Mouse (Mus musculus) layer of hippocampus, adult 8-10 months (tissue): Measurements from ENCODE around the gene Flvcr1. TPM values are rescaled to one million over a fixed set of nuclear protein-coding genes. Genes with fewer than 3 reads are reported as not detected.

Source experiments
- DNase-seq, 2 experiments: peaks; one replicate each; pipeline ENCODE4 v3.0.0; 2022; ENCODE audit warnings: low spot score in 2 of 2
- total RNA-seq, 4 experiments: library from RNA; stranded (reverse); gene quantifications; 2 replicates each; pipeline ENCODE4 v1.2.4; 2022

Gene Flvcr1
- 10 to 100 TPM; 16.8 to 20.0 (median 18.8) TPM for total RNA-seq

DNA sequence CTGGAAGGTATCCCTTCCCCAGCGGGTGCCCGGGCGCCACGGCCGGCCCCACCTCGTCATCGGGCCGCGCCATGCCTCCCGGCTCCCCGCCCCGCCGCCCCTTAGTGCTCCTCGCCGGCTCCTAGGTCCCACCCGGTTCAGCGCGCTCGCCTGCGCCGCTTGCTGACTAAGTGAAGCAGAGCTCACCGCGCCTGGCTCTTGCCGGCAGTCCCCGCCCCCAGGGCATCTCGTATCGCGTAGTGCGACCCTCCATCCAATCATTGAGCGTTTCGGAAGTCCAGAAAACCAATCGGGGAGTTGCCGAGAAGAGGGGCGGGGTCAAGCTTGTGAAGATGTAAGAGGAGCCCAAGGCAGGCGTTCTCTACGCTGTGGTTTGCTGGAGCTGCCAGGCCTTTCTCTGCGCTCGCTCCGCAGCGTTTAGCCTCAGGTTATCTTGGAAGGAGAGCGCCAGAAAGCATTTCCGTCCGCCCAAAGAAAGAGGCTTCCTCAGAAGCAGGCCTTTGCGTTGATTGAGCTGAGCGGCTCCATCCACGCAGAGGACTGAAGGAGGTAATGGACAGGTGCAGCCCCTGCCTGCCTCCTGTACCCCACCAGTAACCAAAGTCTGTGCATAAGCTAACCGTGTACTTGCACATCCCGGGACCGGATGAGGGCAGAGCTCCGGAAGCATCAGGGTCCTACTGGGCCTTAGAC is at the start of gene Flvcr1:
Gene Flvcr1, minus strand, starts transcription at position 138 of the 693 bp plus-strand sequence.
- peak; percentile 98 to 99 for DNase-seq

DNA sequence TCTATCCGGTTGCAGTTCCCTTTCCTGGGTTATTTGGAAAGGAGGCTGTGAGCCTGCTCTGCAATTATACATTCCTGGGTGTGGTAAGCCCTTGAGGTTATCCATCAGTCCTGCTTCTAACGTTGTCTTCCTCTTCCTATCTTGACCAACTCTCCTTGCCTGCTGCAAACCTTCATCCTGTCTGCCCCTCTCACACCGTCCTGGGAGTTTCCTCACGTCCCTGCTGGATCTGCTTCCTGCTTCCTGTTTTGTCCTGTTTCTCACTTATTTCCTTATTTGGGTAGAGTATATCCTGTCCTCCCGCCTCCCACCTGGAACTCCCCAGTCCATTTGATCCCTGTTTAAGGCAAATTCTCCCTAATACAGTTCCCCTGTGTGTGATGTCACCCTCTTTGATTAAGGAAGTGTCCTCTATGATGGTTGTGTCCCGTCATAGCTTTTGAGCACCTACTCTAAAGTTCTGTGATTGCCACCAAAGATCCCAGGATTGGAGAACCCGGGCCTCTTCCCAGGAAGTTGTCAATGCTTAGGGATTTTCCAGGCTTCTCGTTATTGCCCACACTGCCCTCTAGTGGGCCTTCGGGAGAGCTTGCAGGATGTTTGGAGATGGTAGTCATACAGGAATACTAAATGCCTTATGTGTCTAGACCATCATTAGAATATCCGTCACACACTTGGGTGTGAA is 49.4 kb upstream of the Flvcr1 start:
- DNase-seq: peak in 1 of 2 experiments; percentile 63

DNA sequence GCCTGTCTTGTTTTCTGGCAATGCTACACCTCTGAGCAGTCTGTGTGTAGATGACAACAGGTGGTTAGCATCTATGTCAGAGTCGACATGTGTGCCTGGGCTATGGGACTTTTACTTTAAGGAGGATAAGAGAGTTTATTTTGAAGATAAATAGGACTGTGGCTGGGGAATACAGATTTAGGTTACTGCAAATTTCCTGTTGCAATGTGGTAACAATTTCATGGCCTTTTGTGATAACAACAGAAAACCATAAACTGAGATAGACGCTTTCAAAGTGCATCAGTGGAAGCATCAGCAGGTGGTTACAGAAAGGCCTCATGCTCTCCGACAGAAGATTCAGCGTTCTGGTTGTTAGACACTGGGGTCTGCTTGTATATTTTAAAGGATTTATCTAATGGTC is 47.5 kb upstream of the Flvcr1 start:
- DNase-seq: no peak

DNA sequence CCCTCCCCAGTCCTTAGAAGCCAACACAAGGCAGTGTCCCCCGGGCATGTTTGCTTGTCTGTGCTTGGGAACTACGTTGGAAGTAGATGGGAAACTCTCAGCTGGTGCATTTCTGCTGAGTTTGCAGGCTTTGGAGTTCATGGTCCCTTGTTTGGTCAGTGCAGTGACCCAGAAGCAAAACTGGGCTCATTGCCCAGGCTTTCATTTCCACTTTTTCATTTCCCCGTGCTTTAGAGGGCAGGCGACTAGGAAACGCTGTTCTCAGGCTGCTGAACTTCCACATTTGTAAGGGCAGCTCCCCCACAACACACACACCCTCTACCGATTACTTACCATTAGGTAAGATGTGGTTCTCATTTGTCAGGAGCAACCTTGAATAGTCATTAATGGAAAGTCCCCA is 47.0 kb upstream of the Flvcr1 start:
- DNase-seq: peak in 1 of 2 experiments; percentile 18

DNA sequence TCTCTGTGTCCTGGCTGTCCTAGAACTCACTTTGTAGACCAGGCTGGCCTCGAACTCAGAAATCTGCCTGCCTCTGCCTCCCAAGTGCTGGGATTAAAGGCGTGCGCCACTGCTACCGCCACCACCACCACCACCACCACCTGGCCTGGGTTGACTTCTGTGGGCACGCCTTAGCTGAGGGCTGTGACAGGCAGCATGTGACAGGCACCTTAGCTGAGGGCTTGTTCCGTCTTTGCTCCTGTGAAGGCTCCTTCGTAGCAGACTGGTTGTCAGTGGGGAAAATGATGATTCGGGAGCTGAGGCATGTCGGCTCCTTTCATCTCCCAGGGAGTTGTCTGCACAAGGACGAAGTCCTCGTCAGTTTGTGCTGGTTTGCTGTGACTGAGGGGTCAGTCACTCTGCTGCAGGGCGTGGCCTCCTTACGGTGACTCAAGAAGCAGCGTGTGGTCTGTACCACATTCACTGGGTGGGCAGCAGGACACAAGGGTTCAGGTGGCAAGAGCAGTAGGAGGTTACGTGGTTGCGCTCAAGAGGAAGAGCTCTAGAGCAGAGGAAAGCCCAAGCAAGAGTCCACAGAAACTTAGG is 46.5 kb upstream of the Flvcr1 start:
- DNase-seq: no peak

DNA sequence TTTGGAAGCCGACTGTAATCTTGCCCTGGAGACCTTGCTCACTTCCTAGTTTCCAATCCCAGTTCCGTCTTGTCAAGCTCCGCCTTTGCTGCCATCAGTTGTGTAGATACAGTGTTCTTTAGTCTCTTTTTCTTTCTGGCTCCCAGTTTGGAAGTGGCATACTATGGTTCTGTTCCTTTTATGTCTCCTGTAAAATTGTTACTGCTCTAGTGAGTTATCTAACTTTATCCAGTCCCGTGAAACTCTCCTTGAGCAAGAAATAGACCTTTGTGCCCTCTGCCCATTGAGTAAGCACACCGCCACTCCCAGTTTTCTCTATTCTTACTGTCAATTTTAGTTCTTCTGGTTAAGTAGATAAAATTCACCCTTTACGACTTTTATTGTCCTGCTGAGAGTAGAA is 45.7 kb upstream of the Flvcr1 start:
- DNase-seq: no peak

DNA sequence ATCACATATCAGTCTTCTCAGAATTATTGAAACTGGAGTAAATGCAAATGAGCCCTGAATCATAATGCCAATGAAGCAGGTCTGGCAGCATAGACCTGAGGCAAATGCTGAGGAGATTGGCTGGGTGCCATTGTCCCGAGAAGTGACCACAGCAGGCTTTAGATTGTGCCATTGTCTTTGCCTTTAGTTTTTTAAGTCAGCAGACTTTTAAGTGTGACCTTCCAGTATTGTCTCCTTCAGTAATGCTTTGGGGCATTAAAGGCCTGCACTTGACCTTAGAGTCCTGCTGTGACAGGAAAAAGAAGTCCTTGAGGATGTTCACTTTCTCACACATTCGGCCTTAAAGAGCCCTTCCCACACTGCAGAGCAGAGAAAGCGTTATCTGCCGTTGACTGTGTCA is 44.3 kb upstream of the Flvcr1 start:
- DNase-seq: no peak

DNA sequence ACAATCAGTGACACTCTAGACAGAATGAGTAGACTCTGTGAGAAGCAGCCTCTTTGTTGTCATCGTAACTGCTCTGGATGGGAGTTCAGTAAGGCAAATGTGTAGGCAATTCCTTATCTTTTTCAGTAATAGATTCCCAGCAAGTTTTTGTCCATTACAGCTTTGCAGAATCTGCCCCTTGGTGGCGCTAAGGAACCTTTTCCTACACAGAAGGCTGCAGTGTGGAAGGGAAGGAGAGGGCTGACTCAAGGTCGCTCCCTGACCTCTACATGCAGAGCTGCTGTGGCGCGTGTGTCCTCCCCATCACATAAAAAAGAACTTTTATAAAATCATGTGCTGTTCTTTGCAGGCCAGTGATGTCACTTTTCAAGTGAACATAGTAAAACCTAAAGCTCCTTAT is 42.4 kb upstream of the Flvcr1 start:
- no peak for DNase-seq

DNA sequence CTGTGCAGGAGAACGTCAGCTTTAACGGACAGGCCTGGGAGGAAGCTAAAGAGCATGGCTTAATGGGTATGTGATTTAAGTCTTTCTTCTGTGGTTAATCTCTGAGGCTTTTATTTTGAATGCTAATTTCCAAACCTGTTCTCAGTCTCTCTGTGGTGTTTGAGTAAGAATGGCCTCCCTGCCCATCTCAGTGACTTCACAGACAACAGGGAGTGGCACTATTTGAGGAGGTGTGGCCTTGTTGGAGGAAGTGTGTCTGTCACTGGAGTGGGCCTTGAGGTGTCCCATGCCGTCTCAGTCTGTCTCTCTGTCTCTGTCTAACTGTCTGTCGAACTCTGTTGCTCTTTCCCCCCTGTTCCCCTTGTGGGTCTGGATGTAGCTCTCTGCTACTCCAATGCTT is 39.2 kb upstream of the Flvcr1 start:
- no peak for DNase-seq

DNA sequence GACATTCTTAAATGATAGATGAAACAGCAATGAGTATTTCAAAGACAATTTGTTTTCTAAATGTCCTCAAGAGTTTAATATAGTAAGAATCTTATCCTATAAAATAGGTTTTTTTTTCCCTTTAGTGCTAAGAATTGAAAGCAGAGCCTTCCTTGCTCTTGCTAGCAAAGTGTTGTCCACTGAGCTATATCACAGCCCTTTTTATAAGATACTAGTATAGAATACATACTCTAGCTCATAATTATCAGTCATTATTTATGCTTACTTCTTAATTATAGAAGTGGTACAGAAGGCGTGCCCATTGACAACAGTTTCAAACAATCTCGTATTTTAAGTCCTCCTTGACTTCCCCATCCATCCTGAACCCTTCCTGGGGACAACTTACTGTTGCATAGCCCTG is 38.6 kb upstream of the Flvcr1 start:
- DNase-seq: no peak

DNA sequence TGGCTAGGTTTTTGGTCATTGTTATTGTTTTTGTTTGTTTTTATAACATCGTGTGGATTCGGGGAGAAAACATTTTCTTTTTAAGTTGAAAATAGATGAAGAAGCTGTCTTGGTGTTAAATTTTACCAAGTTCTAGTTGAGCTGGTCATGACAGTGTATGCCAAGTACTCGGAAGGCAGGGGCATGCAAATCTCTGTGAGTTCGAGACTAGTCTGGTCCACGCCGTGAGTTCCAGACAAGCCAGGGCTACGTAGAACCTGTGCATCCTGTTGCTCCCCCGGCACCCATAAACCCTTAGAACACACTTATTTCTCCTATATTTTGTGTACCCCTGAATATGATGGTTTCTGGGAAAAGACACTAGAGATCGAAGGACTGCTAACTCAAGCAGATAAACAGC is 37.7 kb upstream of the Flvcr1 start:
- DNase-seq: no peak

DNA sequence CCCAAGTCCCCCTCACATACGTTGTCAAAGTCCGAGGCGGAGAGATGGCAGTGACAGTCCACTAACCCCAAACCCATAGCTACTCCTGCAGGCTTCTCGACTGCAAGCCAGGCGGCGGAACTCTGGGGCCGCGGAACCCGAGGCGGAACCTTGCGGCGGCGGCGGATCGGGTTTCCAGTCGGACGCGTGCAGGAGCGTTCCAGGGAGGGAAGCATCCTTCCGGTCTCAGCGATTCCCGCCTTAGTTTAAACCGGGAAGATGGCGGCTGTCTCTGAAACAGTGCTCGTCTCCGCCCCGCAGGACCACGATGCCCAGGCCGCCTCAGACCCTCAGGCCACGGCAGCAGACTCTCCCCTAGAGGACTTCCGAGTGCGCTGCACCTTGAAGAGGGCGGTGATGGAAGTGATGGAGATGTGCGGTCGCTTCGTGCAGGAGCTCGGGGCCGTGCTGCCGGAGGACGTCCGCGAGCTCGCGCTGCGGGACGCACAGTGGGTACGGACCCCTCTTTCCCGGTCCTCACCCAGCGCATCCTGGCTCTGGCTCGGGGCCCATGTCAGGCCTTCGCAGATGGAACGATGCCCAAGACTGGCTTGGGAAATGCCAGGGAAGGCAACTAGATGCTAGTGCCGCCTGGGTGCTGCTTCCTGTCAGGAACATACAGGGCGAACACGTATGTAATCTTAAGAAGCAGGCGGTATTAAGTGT is 37.0 kb upstream of the Flvcr1 start, which contains the start of the genes Tatdn3 and Nsl1:
Gene Tatdn3, minus strand, starts transcription at position 152 of the 705 bp plus-strand sequence.
Gene Nsl1, plus strand, starts transcription at position 232 of the 705 bp plus-strand sequence.
- DNase-seq: peak; percentile 74 to 91

DNA sequence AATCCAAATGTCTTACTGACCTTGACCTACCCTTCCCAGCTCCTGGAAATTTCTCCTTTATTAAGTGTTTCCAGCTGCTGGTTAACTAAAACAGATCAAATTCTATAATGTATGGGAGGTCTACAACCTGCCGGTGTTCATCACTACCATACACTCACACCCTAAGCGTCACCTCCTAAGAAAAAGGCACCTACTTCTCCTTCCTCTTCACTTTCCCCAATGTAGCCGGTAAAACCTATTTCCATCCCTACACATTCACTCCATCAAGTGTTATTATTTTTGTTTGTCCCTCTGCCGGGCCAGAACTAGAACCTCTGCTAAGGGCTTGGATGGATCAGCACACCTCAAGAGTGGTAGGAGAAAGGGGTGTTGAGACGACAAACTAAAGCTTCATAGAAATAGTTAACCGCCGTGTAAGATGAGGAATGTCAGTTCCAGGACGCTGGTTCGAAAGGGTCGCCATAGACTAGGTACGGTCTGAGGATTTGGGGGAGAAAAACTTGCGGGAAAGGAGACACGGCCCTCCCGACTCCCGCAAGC is 36.4 kb upstream of the Flvcr1 start:
- DNase-seq: no peak

DNA sequence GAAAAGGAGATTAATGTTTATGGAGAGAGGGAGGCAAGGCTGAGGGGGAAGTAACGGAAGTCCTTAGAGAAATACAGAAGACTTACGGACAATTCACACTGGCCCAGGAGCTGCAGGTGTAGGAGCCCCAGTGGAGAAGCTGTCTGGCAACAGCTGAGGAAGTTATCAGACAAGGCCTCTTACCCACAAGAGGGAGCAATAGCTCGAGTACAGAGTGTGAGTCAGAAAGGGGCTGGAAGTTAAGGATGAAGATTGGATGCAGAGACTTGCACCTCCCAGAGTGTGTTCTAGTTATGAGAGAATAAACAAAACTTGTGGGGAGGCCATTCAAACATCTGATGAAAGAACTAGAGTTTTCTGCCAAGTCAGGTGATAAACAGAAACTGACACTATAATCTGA is 31.5 kb upstream of the Flvcr1 start:
- no peak for DNase-seq

DNA sequence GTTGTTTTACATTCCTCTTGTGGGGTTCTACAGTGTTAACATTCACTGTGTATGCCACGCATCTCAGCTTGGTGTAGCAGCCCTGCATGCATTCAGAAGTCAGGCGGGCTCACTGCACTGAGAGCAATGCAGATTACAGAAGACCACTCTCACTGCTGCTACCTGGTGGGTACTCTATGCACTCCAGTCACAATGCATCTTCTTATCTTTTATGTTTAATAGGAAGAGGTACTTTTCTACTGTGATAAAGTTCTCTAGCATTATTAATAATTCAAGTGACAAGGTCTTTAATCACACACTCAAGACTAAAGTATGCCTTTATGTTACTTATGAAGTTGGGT is 29.5 kb upstream of the Flvcr1 start:
- DNase-seq: no peak

DNA sequence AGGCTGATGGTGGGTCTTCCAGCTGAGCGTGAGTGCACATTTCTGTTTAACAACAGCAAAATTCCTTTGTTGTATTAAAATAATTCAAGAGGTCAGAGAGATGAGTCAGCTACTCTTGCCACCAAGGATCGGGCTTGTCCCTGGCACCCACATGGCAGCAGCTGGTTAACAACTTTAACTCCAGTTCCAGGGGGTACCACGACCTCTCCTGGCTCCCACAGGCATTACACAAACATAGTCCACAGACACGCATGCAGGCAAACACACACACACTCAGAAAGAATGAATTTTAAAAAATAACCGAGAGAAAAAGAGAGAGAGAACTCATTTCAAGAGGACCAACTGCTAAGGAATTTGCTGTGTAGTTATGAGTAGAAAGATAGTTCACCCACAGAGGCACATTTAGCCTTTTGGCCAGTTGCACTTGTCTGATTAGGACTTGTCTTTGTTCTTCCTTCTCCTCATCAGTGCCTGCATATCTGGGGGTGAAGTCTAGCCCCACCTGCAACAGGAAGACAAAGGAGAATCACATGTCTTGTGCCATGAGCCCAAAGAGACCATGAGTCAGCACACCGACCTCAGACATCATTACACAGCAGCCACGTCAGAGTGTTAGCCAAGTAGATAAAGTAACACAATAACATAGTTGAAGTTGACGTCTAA is 29.0 kb upstream of the Flvcr1 start:
- no peak for DNase-seq

DNA sequence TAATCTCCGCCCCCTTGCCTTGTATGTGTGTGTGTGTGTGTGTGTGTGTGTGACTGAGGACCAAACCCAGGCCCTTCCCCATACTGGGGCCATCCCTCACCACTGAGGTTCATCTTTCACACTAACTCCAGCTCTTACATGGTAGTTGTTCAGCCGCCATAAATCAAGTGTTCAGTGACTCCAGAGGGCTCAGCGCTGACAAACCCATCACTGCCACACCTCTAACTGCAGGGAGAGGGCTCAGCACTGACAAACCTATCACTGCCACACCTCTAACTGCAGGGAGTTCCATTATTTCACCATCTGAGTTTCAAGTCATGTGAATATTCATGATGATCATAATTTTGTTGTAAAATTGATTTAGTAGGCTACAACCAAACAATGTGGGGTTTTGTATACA is 27.6 kb upstream of the Flvcr1 start:
- no peak for DNase-seq

DNA sequence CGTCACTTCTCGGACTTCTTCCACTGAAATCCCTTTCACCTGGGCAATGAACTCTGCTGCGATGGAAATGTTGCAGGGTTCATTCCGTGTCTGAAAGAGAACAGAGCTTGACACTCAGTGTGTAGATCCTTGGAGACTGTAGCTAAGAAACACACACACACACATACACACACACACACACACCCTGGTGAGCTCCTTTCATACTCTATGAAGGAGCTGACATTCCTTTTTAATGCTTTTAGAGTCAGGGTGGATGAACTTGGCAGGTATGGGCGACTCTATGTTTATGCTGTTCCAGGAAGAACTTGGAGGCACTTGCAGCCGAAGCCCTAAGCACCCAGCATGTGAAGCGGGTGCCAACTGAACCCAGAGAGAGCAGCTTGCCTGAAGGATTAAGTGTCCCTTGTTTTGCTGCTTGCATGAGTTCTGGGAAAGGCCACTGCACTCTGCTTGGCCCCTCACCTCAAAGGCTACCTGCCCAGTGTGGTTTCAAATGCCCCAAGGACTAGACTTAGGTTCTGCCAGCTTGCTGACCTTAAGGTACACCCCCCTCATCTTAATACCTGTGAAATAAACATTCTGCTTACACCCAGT is 20.4 kb upstream of the Flvcr1 start:
- DNase-seq: no peak

DNA sequence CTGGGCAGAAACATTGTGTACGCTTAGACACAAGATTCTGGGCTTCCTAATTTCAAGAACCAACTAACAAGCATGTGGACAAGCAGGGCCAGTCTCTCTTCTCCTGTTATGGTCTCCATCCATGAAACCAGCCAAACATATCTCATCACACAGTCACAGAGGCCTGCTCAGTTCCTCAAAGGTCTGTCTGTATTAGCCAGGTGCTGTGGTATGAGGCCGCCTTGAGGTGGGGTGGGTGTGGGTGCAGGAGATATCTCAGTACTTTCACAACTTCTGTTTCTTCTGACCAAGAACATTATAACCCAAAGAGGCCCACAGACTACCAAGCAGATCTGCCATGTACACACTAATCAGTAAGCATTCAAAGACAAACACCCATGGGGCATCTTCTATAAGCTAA is 19.3 kb upstream of the Flvcr1 start:
- DNase-seq: no peak

DNA sequence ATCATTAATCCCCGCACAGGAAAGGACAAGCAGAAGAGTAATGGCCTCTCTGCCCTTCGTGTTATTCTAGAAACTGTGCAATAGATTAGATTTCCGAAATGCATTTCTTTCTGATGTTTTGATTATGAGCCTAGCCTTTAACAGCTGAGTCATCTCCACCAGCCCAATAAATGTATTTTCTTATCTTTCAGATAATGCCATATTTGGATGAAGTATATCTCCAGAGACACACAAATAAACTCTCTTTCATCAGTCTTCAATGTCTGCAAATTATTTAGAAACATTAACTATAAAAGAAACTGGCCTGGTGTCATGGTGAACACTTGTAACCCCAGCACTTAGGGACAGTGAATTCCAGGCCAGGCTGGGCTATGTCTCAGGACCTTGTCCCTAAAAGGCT is 16.7 kb upstream of the Flvcr1 start:
- no peak for DNase-seq

DNA sequence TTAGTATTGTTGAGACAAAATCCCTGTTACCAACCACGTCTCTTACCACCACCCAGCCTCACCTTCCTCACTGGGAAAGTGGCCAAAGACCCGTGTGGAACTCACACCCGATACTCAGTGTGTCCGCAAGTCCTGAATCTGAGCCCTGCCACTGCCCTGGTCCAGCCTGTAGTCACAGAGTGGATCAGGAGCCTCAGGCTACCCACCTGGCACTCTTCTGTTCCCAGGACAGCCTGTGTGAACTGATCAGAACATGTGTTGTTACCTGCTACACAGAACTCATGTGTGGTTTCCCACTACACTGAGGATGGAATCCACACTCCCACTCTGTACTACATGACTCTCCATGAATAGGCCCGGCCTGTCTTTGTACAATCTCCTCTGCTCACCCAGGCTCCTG is 16.1 kb upstream of the Flvcr1 start:
- no peak for DNase-seq
